Mouse (Mus musculus) lung, postnatal 0 days (tissue): Measurements from ENCODE around the gene Dixdc1.

Source experiments
- CTCF ChIP-seq: IDR thresholded peaks from 2 replicates; pipeline ENCODE4 v1.5.1; 2016; ENCODE audit warnings: antibody characterized with exemption, mild to moderate bottlenecking
- EP300 ChIP-seq: IDR thresholded peaks from 2 replicates; pipeline ENCODE4 v1.6.1; 2016; ENCODE audit warnings: antibody characterized with exemption, mild to moderate bottlenecking, control low read depth

DNA sequence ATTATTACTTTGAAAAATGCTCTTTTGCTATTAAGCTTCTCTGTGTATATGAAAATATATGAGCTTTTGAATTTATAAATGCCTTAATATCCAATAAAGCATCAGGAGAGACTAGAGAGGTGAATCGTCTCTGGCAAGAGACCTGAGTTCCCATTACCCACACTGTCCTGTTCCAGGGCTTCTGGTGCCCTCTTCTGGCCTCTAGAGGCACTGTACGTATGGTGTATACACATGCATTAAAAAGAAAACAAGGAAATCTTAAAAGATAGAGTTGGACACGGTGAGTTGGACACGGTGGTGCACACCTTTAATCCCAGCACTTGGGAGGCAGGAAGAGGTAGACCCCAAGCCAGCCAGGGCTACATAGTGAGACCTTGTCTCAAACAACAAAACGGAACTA, 68.6 kb downstream of the Dixdc1 start:
- TF ChIP-seq CTCF (peak; percentile 84), EP300 (no peak)
